Mouse (Mus musculus): ENCODE data around the gene Lamc2.

DNA sequence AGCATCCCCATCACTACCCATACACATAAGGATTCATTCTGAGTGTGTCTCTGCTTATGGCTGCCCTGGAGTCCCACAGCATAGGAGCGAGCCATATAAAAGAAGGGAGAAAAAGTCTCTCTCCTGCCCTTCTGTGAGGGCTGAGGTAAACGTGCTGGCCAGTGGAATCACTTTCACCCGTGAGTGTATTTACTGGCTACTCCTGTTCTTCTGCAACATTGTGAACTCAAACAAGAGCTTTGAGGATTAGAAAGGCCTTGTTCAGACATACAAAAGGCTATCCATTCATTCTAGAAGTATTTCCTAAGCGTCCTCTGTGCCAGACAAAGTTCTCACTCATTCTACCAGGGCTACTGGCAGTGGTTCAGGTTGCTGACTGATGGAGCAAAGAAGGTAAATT lies 74.7 kb downstream of the Lamc2 start:
- TF ChIP-seq CTCF (IDR thresholded peaks at IDR 0.05; ENCODE audit: low read depth, low read length) (no peak), POLR2A (IDR thresholded peaks at IDR 0.05; ENCODE audit: borderline replicate concordance, low read depth, low read length) (no peak)
